Mouse (Mus musculus) liver, postnatal 0 days (tissue): ENCODE measurements around the gene Mapre3.

Experiments used
- CTCF ChIP-seq: sonication (generic); IDR thresholded peaks from 2 replicates; pipeline ENCODE4 v1.5.1; 2016; ENCODE audit warnings: antibody characterized with exemption, low read depth
- EP300 ChIP-seq: IDR thresholded peaks from 2 replicates; pipeline ENCODE4 v1.6.1; 2016; ENCODE audit warnings: antibody characterized with exemption, low read depth, mild to moderate bottlenecking

- no peak for TF ChIP-seq CTCF
- TF ChIP-seq EP300: no peak
Measured at GRCm38 (mm10) chr5:30870131-30870406, 55.6 kb downstream of the Mapre3 start.
